Mouse (Mus musculus): Measurements from ENCODE around the gene Lrrc4c. TPM values are rescaled to one million over a fixed set of nuclear protein-coding genes. Genes with fewer than 3 reads are reported as not detected.
A peak's percentile ranks its signal among the peaks of the same experiment; 100 is the strongest.

Lrrc4c gene
- total RNA-seq, 2 experiments from 2014 or later = 125 to 133 TPM

DNA sequence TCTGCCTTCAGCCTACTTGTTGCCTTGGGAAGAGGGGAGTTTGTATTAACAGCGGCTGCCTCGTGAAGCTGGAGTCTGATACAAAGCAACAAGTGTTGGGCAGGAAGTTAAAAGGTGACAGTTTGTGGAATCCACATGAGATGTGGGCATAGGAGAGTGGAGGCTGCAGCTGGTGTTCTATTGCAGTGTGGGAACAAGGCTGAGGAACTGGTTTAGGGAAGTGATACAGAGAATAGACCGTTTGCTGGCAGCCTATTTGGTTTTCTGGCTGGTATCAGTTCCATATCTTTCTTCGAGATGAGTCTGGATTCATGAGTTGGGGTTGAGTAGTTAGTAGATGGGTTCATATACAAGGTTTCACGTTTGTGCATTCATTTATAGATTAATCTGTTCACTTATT, 1186.9 kb downstream of the Lrrc4c start:
- DNase-seq (ENCODE audit: low spot score in 2 of 2) = peak in 1 of 2 experiments; percentile 20
- intact Hi-C loops (cut with DNase I) = no loop called here

GRCm38 (mm10) chr2:97524256-97524922, 1206.4 kb downstream of the Lrrc4c start:
- no peak for DNase-seq (ENCODE audit: low spot score in 2 of 2)
- intact Hi-C loops (cut with DNase I) = no loop called here

DNA sequence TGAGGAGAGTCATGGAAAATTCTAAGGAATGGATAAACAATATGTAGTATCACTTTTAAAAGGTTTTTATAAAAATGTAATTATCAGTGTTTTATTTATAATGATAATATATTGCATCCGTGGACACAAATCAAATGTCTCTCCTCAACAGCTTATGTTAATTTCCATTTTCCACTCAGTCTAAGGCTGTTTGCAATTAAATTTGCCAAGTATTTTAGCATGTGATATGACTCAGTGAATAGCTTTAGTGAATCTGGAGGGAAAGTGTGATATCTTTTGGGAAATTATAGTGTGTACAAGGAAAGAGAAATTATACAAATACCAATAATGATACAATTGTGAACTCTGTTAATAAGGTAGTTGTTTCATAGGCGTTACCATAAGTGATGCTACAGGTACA, 1207.1 kb downstream of the Lrrc4c start:
- intact Hi-C loops (cut with DNase I) = no loop called here
- DNase-seq (ENCODE audit: low spot score in 2 of 2) = no peak

DNA sequence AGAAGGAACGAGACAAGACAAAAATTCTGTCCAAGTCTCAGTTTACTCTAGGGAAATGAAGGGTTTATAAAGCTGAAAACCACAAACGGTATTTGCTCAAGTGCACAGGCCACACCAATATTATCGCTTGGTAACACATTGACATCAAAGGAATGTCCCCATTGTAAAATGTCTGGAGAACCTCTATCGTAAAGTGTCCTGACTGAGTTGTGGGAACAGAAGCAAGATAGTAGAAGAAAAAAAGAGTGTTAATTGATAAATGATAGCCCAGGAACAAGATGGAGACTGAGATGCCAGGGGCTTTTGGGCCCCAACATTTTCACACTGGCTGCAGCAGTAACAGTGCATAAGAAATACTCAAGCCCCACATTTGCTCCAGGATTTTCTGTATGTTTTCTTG, 1212.7 kb downstream of the Lrrc4c start:
- no peak for DNase-seq (ENCODE audit: low spot score in 2 of 2)
- intact Hi-C loops (cut with DNase I) = no loop called here

- intact Hi-C loops (cut with DNase I) = no loop called here
- peak in 1 of 2 experiments; percentile 33 for DNase-seq (ENCODE audit: low spot score in 2 of 2)
Measured at GRCm38 (mm10) chr2:97543691-97544672, 1226.0 kb downstream of the Lrrc4c start.

GRCm38 (mm10) chr2:97544673-97545071, 1226.7 kb downstream of the Lrrc4c start:
- intact Hi-C loops (cut with DNase I) = no loop called here
- no peak for DNase-seq (ENCODE audit: low spot score in 2 of 2)

DNA sequence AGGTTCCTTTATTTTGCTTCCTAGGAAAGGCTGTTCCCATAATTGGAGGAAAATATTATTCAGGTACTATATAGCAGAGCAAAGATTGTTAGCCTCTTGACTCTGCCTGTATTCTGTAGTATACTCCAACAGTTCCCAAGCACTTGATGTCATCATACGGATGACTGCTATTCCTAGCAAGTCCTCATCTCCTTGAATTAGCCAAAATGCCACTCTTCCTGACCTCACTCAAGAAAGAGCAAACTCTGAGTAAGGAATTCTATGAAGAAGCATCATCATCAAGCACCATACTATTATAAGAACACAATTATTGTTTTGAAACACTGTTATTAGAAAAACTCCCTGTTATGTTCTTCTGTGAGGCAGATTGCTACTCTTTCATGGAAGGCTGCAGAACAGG, 1228.0 kb downstream of the Lrrc4c start:
- intact Hi-C loops (cut with DNase I) = no loop called here
- DNase-seq (ENCODE audit: low spot score in 2 of 2) = no peak

DNA sequence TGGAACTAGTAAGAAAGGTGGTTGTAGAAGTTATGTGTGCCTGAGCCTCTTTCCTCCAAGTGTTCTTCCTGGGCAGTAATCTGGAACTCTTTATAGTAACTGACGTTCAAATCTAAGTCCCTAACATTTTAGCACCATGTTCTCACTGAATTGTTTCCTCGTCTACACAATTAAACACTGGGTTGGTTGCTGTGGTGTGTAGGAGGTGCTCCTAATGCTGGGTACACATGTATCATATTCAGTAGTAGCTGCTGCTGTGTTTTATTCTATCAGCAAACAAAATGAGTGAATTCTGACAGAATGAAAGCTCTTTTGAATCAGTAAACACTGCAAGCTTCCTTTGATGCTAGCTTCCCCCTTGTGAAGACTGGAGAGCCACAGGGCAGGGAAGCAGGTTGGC, 1246.5 kb downstream of the Lrrc4c start:
- DNase-seq (ENCODE audit: low spot score in 2 of 2) = no peak

DNA sequence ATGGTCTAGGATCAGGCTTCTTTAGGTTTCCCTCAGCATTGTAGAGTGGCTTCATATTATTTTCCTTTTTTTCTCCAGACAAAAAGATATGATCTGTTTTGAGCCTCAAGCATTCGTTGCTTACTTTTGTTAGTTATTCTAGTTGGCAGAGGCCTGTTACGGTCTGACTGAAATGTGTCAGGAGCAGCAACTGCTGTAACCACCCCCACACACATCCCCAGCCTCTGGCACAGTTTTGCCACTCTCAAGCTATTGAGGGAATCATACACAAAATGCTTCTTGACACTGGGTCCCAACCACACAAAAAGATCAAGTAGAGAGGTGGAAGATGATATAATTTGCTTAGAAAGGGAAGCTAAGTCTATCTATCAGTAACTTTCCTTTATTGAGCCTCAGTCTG, 1251.0 kb downstream of the Lrrc4c start:
- intact Hi-C loops (cut with DNase I) = no loop called here
- DNase-seq (ENCODE audit: low spot score in 2 of 2) = peak in 1 of 2 experiments; percentile 35

More for the DNA sequence above, 1246.5 kb downstream of the Lrrc4c start:
- intact Hi-C loops (cut with DNase I) = no loop called here

- intact Hi-C loops (cut with DNase I) = no loop called here
- peak in 1 of 2 experiments; percentile 44 for DNase-seq (ENCODE audit: low spot score in 2 of 2)
Measured at GRCm38 (mm10) chr2:97574921-97575320, 1257.0 kb downstream of the Lrrc4c start.

GRCm38 (mm10) chr2:97581132-97581531, 1263.2 kb downstream of the Lrrc4c start:
- intact Hi-C loops (cut with DNase I) = no loop called here
- peak in 1 of 2 experiments; percentile 68 for DNase-seq (ENCODE audit: low spot score in 2 of 2)

DNA sequence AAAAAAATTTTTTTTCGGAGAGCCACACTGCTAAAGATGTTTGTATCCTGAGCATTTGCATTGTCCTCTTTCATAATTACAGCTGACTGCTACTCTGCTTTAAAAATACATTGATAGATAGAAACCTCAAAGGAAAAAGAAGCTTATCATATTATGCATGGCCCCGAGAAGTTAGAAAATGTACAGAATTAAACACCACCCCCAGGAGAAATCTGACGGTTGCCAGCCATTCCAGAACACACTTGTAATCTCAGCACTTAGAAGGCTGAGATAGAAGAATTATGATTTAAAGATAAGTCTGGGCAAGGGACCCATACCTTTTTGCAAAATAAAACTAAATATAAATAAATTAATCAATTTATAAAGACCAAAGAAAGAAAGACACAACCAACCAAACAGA, 1268.4 kb downstream of the Lrrc4c start:
- intact Hi-C loops (cut with DNase I) = no loop called here
- DNase-seq (ENCODE audit: low spot score in 2 of 2) = peak in 1 of 2 experiments; percentile 53

GRCm38 (mm10) chr2:97590563-97590962, 1272.6 kb downstream of the Lrrc4c start:
- peak in 1 of 2 experiments; percentile 66 for DNase-seq (ENCODE audit: low spot score in 2 of 2)
- intact Hi-C loops (cut with DNase I) = no loop called here

DNA sequence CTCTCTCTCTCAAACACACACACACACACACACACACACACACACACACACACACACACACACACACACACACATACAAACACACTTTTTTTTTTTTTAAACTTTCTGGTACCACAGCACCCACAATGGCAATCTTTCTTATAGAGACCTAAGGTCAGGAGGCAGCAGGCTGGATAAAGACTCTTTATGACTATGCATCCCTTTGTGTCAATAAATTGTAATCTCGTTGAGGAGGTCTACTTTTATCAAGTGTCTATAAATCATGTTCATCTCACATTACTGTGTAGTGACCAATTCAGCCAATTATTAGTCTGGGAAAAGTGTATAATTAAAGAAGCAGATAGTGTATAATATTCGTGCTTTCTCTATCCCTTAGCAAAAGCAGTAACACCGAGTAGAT, 1286.2 kb downstream of the Lrrc4c start:
- no peak for DNase-seq (ENCODE audit: low spot score in 2 of 2)
- intact Hi-C loops (cut with DNase I) = no loop called here

GRCm38 (mm10) chr2:97604688-97605215, 1286.8 kb downstream of the Lrrc4c start:
- DNase-seq (ENCODE audit: low spot score in 2 of 2) = no peak
- intact Hi-C loops (cut with DNase I) = no loop called here

- intact Hi-C loops (cut with DNase I) = no loop called here
Measured at GRCm38 (mm10) chr2:97609436-97609835, 1291.5 kb downstream of the Lrrc4c start.

GRCm38 (mm10) chr2:97610566-97610965, 1292.6 kb downstream of the Lrrc4c start:
- DNase-seq (ENCODE audit: low spot score in 2 of 2) = no peak
- intact Hi-C loops (cut with DNase I) = loop anchor here (10.0 kb wide), 1 partner anchor 674 kb away; no protein-coding TSS in a partner anchor

More at GRCm38 (mm10) chr2:97609436-97609835, 1291.5 kb downstream of the Lrrc4c start:
- DNase-seq (ENCODE audit: low spot score in 2 of 2) = no peak

GRCm38 (mm10) chr2:97614724-97615123, 1296.8 kb downstream of the Lrrc4c start:
- intact Hi-C loops (cut with DNase I) = loop anchor here (5.0 to 10.0 kb wide), 2 partner anchors 147 to 670 kb away; no protein-coding TSS in a partner anchor
- peak in 1 of 2 experiments; percentile 51 for DNase-seq (ENCODE audit: low spot score in 2 of 2)

GRCm38 (mm10) chr2:97618589-97618988, 1300.6 kb downstream of the Lrrc4c start:
- DNase-seq (ENCODE audit: low spot score in 2 of 2) = no peak
- intact Hi-C loops (cut with DNase I) = loop anchor here (5.0 to 10.0 kb wide), 2 partner anchors 151 to 666 kb away; no protein-coding TSS in a partner anchor

DNA sequence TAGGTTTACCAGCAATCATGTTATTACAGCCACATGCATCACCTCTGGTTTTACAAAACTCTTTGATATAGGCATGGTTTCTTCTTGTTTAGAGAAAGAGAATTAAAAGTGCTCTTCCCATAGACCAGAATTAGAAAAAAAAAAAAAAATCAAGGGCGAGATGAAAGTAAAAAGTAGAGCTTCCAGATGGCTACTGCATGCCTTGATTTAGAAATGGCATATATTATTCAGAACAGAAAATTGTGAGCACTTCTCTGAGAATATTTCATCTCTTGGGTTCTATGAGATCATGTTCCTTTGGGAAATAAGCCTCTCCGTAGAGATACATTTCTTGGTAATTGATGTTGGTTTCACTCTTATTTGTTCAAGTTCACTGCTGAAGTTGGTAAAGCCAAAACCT, 1322.0 kb downstream of the Lrrc4c start:
- peak in 1 of 2 experiments; percentile 62 for DNase-seq (ENCODE audit: low spot score in 2 of 2)
- intact Hi-C loops (cut with DNase I) = loop anchor here (2.0 kb wide), 1 partner anchor 67 kb away; no protein-coding TSS in a partner anchor
